Mouse (Mus musculus): ENCODE results near the gene Egfem1. TPM values are rescaled to one million over a fixed set of nuclear protein-coding genes. Genes with fewer than 3 reads are reported as not detected.

Gene Egfem1
- total RNA-seq (2022): 10 to 100 TPM; 16.2 to 21.6 (median 19.3) TPM

- peak; percentile 34 to 37 for DNase-seq (ENCODE audit: low spot score in 2 of 2)
Measured at GRCm38 (mm10) chr3:29081952-29082295, at the start of gene Egfem1. TSS of gene Egfem1 (plus strand) at chr3:29082023.

- DNase-seq (ENCODE audit: low spot score in 2 of 2): no peak
Measured at GRCm38 (mm10) chr3:29033107-29033506, 48.7 kb upstream of the Egfem1 start.

- no peak for DNase-seq (ENCODE audit: low spot score in 2 of 2)
Measured at GRCm38 (mm10) chr3:29036146-29036545, 45.7 kb upstream of the Egfem1 start.

GRCm38 (mm10) chr3:29036620-29037019 is 45.2 kb upstream of the Egfem1 start:
- DNase-seq (ENCODE audit: low spot score in 2 of 2): no peak

GRCm38 (mm10) chr3:29040064-29040463 is 41.8 kb upstream of the Egfem1 start:
- no peak for DNase-seq (ENCODE audit: low spot score in 2 of 2)

- no peak for DNase-seq (ENCODE audit: low spot score in 2 of 2)
Measured at GRCm38 (mm10) chr3:29046281-29046680, 35.5 kb upstream of the Egfem1 start.

- peak in 1 of 2 experiments; percentile 17 for DNase-seq (ENCODE audit: low spot score in 2 of 2)
Measured at GRCm38 (mm10) chr3:29047273-29047932, 34.4 kb upstream of the Egfem1 start.

- DNase-seq (ENCODE audit: low spot score in 2 of 2): no peak
Measured at GRCm38 (mm10) chr3:29063156-29063555, 18.7 kb upstream of the Egfem1 start.

GRCm38 (mm10) chr3:29068428-29069098 is 13.3 kb upstream of the Egfem1 start:
- DNase-seq (ENCODE audit: low spot score in 2 of 2): no peak

- DNase-seq (ENCODE audit: low spot score in 2 of 2): no peak
Measured at GRCm38 (mm10) chr3:29071315-29071714, 10.5 kb upstream of the Egfem1 start.

- DNase-seq (ENCODE audit: low spot score in 2 of 2): peak; percentile 9 to 11
Measured at GRCm38 (mm10) chr3:29081517-29081916, 306 bp upstream of the Egfem1 start.

GRCm38 (mm10) chr3:29082296-29082995 is 623 bp downstream of the Egfem1 start:
- peak; percentile 22 to 38 for DNase-seq (ENCODE audit: low spot score in 2 of 2)

- DNase-seq (ENCODE audit: low spot score in 2 of 2): peak in 1 of 2 experiments; percentile 8
Measured at GRCm38 (mm10) chr3:29082996-29083350, 1.1 kb downstream of the Egfem1 start.

- DNase-seq (ENCODE audit: low spot score in 2 of 2): no peak
Measured at GRCm38 (mm10) chr3:29098467-29098866, 16.6 kb downstream of the Egfem1 start.

- DNase-seq (ENCODE audit: low spot score in 2 of 2): no peak
Measured at GRCm38 (mm10) chr3:29106016-29106723, 24.3 kb downstream of the Egfem1 start.

GRCm38 (mm10) chr3:29107134-29107533 is 25.3 kb downstream of the Egfem1 start:
- DNase-seq (ENCODE audit: low spot score in 2 of 2): no peak

- DNase-seq (ENCODE audit: low spot score in 2 of 2): no peak
Measured at GRCm38 (mm10) chr3:29110321-29110720, 28.5 kb downstream of the Egfem1 start.

GRCm38 (mm10) chr3:29114517-29114916 is 32.7 kb downstream of the Egfem1 start:
- no peak for DNase-seq (ENCODE audit: low spot score in 2 of 2)

GRCm38 (mm10) chr3:29117379-29117778 is 35.6 kb downstream of the Egfem1 start:
- DNase-seq (ENCODE audit: low spot score in 2 of 2): no peak

- no peak for DNase-seq (ENCODE audit: low spot score in 2 of 2)
Measured at GRCm38 (mm10) chr3:29122556-29122955, 40.7 kb downstream of the Egfem1 start.

GRCm38 (mm10) chr3:29132054-29132931 is 50.5 kb downstream of the Egfem1 start:
- DNase-seq (ENCODE audit: low spot score in 2 of 2): no peak
